In genomic region chr9:44133287-44133686, GRCm38 (mm10) we compare ENCODE assay signal across 9 mouse cellular contexts. TPM values are rescaled to one million over a fixed set of nuclear protein-coding genes. Genes with fewer than 3 reads are reported as not detected.
DNase-seq lines count a peak whose midpoint lies in the region; ATAC-seq and TF ChIP-seq lines count a peak whose summit lies in the region.
"Had no signal": no experiment of that assay in that cellular context is flagged by ENCODE, and none has a peak within 500 bp of the region (broad histone marks: within the 10 kb centered on the region; RNA-seq: fewer than 3 reads in every experiment).

No protein-coding gene starts in this region.

- WGBS in heart, embryonic 11.5 days (ENCODE audit: insufficient replicate concordance): 13% methylated on average over 2 of the region's 2 CpGs
- WGBS in heart, embryonic 16.5 days: 19% methylated on average over 2 of the region's 2 CpGs
- 14% methylated on average over 2 of the region's 2 CpGs for WGBS in lung, postnatal 0 days

- TF ChIP-seq EP300 in lung, postnatal 0 days (IDR thresholded peaks at IDR 0.05): no peak

- DNase-seq in heart, postnatal 10 days: no peak
- no peak for DNase-seq in lung, postnatal 0 days (ENCODE audit: low spot score)
- DNase-seq in urinary bladder, adult 18-20 months (ENCODE audit: low spot score in 2 of 2): no peak
- no peak for DNase-seq in yolk sac, embryonic 10.5 days (ENCODE audit: low spot score)
- DNase-seq in adrenal gland, postnatal 4 days (ENCODE audit: low spot score in 2 of 2): no peak

- H3K27me3 ChIP-seq in heart, embryonic 11.5 days (ENCODE audit: control insufficient read depth, insufficient read depth, low read length): no peaks in the 10 kb centered on the region
- H3K27me3 ChIP-seq in heart, embryonic 16.5 days (ENCODE audit: control insufficient read depth, insufficient read depth, low read length): no peaks in the 10 kb centered on the region
- 0 out of 2 replicates have a peak, but pooled peaks cover 4% of the 10 kb centered on the region for H3K27me3 ChIP-seq in lung, postnatal 0 days (replicated peaks; ENCODE audit: insufficient read depth, low read length)

- no peak for TF ChIP-seq CTCF in lung, postnatal 0 days (IDR thresholded peaks at IDR 0.05)

- ATAC-seq in heart, embryonic 11.5 days (replicated peaks; ENCODE audit: insufficient number of reproducible peaks, low FRiP score, low TSS enrichment): no peak
- no peak for ATAC-seq in heart, embryonic 16.5 days (replicated peaks; ENCODE audit: extremely low read depth, insufficient read depth, low FRiP score)
- no peak for ATAC-seq in lung, postnatal 0 days

- peak overlapping the region; percentile 86 for H3K4me2 ChIP-seq in heart, embryonic 11.5 days
- H3K4me2 ChIP-seq in heart, embryonic 16.5 days (ENCODE audit: low read depth, low read length): peak overlapping the region; percentile 71
- H3K4me2 ChIP-seq in lung, postnatal 0 days (replicated peaks; ENCODE audit: low read depth, low read length): peak overlapping the region; percentile 86

- H3K9ac ChIP-seq in heart, embryonic 11.5 days (ENCODE audit: low read depth, low read length): peak overlapping the region; percentile 88; the same call in 1 of the 2 replicates
- H3K9ac ChIP-seq in heart, embryonic 16.5 days (ENCODE audit: low read length): peak overlapping the region; percentile 93
- H3K9ac ChIP-seq in lung, postnatal 0 days (replicated peaks; ENCODE audit: low read depth): no peak overlapping the region

- intact Hi-C loops in heart, postnatal 10 days (cut with DNase I): no loop called here

- H3K36me3 ChIP-seq in heart, embryonic 11.5 days (ENCODE audit: control insufficient read depth, insufficient read depth, low read length): peaks cover 11% of the 10 kb centered on the region
- H3K36me3 ChIP-seq in heart, embryonic 16.5 days (ENCODE audit: control insufficient read depth, insufficient read depth): peaks cover 12% of the 10 kb centered on the region
- no peaks in the 10 kb centered on the region for H3K36me3 ChIP-seq in lung, postnatal 0 days (ENCODE audit: insufficient read depth, low read length)

- H3K4me1 ChIP-seq in heart, embryonic 11.5 days (ENCODE audit: control insufficient read depth, insufficient read depth, low read length): peaks cover 42% of the 10 kb centered on the region
- peaks cover 11% of the 10 kb centered on the region for H3K4me1 ChIP-seq in brown adipose tissue, adult 24 weeks (ENCODE audit: control insufficient read depth, insufficient read depth, insufficient read length, low read length)
- H3K4me1 ChIP-seq in heart, embryonic 16.5 days (ENCODE audit: control insufficient read depth, insufficient read depth, low read length): peaks cover 50% of the 10 kb centered on the region
- peaks cover 9% of the 10 kb centered on the region; the same call in 1 of the 2 replicates for H3K4me1 ChIP-seq in lung, postnatal 0 days (ENCODE audit: insufficient read depth, low read depth, low read length)

- no peaks in the 10 kb centered on the region for H3K9me3 ChIP-seq in heart, embryonic 11.5 days (replicated peaks; ENCODE audit: control insufficient read depth, low read length)
- H3K9me3 ChIP-seq in heart, embryonic 16.5 days (replicated peaks; ENCODE audit: control insufficient read depth, low read length): no peaks in the 10 kb centered on the region
- no peaks in the 10 kb centered on the region for H3K9me3 ChIP-seq in lung, postnatal 0 days (ENCODE audit: low read length)

- peak overlapping the region; percentile 87 for H3K4me3 ChIP-seq in heart, embryonic 11.5 days (ENCODE audit: low read depth, low read length)
- H3K4me3 ChIP-seq in brown adipose tissue, adult 24 weeks (ENCODE audit: insufficient read depth, low read depth, low read length): peak overlapping the region; percentile 70
- peak overlapping the region; percentile 84 for H3K4me3 ChIP-seq in heart, embryonic 16.5 days (ENCODE audit: low read length)
- H3K4me3 ChIP-seq in lung, postnatal 0 days (ENCODE audit: low read depth, low read length): peak overlapping the region; percentile 68

- peak overlapping the region; percentile 90 for H3K27ac ChIP-seq in heart, embryonic 11.5 days (ENCODE audit: low read depth, low read length)
- H3K27ac ChIP-seq in brown adipose tissue, adult 24 weeks (replicated peaks; ENCODE audit: low read depth, low read length): peak overlapping the region; percentile 96
- H3K27ac ChIP-seq in heart, embryonic 16.5 days (ENCODE audit: low read length): peak overlapping the region; percentile 95
- peak overlapping the region; percentile 89 for H3K27ac ChIP-seq in lung, postnatal 0 days (ENCODE audit: low read length)

RNA-seq across cellular contexts. Expression of gene Mcam, which starts 1.0 kb away (rescaled TPM):
- polyA plus RNA-seq in heart, embryonic 11.5 days (2014; fragmentation: Nextera tagmentation; extraction: Ambion mirVana): 86.2 and 105 TPM in 2 replicates
- 100 to 1,000 TPM; 147 to 156 TPM for total RNA-seq in heart, postnatal 10 days (2021)
- polyA plus RNA-seq in brown adipose tissue, adult 24 weeks (2012; ENCODE audit: insufficient read depth, insufficient read length, missing spikeins): 27.8 and 28.1 TPM in 2 replicates
- polyA plus RNA-seq in heart, embryonic 16.5 days (2015; fragmentation: Nextera tagmentation; extraction: Ambion mirVana): 104 and 111 TPM in 2 replicates
- polyA plus RNA-seq in lung, postnatal 0 days (2015; fragmentation: Nextera tagmentation; extraction: Ambion mirVana): 113 and 116 TPM in 2 replicates
- 10 to 100 TPM; 92.8 to 97.0 TPM for total RNA-seq in adrenal gland, postnatal 4 days (2021)

RNA-seq across cellular contexts. Expression of gene Rnf26, which starts 20.0 kb away (rescaled TPM):
- polyA plus RNA-seq in heart, embryonic 11.5 days (2014; fragmentation: Nextera tagmentation; extraction: Ambion mirVana): 35.2 and 38.2 TPM in 2 replicates
- total RNA-seq in heart, postnatal 10 days (2021): 10 to 100 TPM; 18.1 TPM
- 8.7 and 10.4 TPM in 2 replicates for polyA plus RNA-seq in brown adipose tissue, adult 24 weeks (2012; ENCODE audit: insufficient read depth, insufficient read length, missing spikeins)
- polyA plus RNA-seq in heart, embryonic 16.5 days (2015; fragmentation: Nextera tagmentation; extraction: Ambion mirVana): 31.7 and 36.6 TPM in 2 replicates
- 18.8 and 19.0 TPM in 2 replicates for polyA plus RNA-seq in lung, postnatal 0 days (2015; fragmentation: Nextera tagmentation; extraction: Ambion mirVana)
- 10 to 100 TPM; 42.5 to 45.8 TPM for total RNA-seq in adrenal gland, postnatal 4 days (2021)

RNA-seq across cellular contexts. Expression of gene Gm49380, which starts 20.0 kb away (rescaled TPM):
- polyA plus RNA-seq in heart, embryonic 11.5 days (2014; fragmentation: Nextera tagmentation; extraction: Ambion mirVana): 0.28 TPM in 1 of 2 replicates, not detected in the other
- total RNA-seq in heart, postnatal 10 days (2021): under 1 TPM; 0.10 to 0.12 TPM
- polyA plus RNA-seq in brown adipose tissue, adult 24 weeks (2012; ENCODE audit: insufficient read depth, insufficient read length, missing spikeins): not detected in 2 replicates
- polyA plus RNA-seq in heart, embryonic 16.5 days (2015; fragmentation: Nextera tagmentation; extraction: Ambion mirVana): 0.07 and 0.20 TPM in 2 replicates
- 0.29 and 0.30 TPM in 2 replicates for polyA plus RNA-seq in lung, postnatal 0 days (2015; fragmentation: Nextera tagmentation; extraction: Ambion mirVana)
- under 1 TPM; 0.11 to 0.51 TPM for total RNA-seq in adrenal gland, postnatal 4 days (2021)

RNA-seq across cellular contexts. Expression of gene C1qtnf5, which starts 26.2 kb away (rescaled TPM):
- 0.43 and 1.2 TPM in 2 replicates for polyA plus RNA-seq in heart, embryonic 11.5 days (2014; fragmentation: Nextera tagmentation; extraction: Ambion mirVana)
- total RNA-seq in heart, postnatal 10 days (2021): 10 to 100 TPM; 15.5 to 21.3 TPM
- polyA plus RNA-seq in brown adipose tissue, adult 24 weeks (2012; ENCODE audit: insufficient read depth, insufficient read length, missing spikeins): 3.6 and 3.7 TPM in 2 replicates
- 3.5 and 4.2 TPM in 2 replicates for polyA plus RNA-seq in heart, embryonic 16.5 days (2015; fragmentation: Nextera tagmentation; extraction: Ambion mirVana)
- polyA plus RNA-seq in lung, postnatal 0 days (2015; fragmentation: Nextera tagmentation; extraction: Ambion mirVana): 9.8 and 10.3 TPM in 2 replicates
- total RNA-seq in adrenal gland, postnatal 4 days (2021): 10 to 100 TPM in 1 of 2 experiments, 1 to 10 TPM in 1; 9.7 to 17.4 TPM

RNA-seq across cellular contexts. Expression of gene Mfrp, which starts 31.8 kb away (rescaled TPM):
- polyA plus RNA-seq in heart, embryonic 11.5 days (2014; fragmentation: Nextera tagmentation; extraction: Ambion mirVana): 0.16 TPM in 1 of 2 replicates, not detected in the other
- total RNA-seq in heart, postnatal 10 days (2021): not detected
- not detected in 2 replicates for polyA plus RNA-seq in brown adipose tissue, adult 24 weeks (2012; ENCODE audit: insufficient read depth, insufficient read length, missing spikeins)
- polyA plus RNA-seq in heart, embryonic 16.5 days (2015; fragmentation: Nextera tagmentation; extraction: Ambion mirVana): 0.12 TPM in 1 of 2 replicates, not detected in the other
- polyA plus RNA-seq in lung, postnatal 0 days (2015; fragmentation: Nextera tagmentation; extraction: Ambion mirVana): 0.08 TPM in 1 of 2 replicates, not detected in the other
- total RNA-seq in adrenal gland, postnatal 4 days (2021): under 1 TPM in 1 of 2 experiments, not detected in 1; 0.17 TPM
- total RNA-seq: heart, adult 18-20 months had no signal
